Mouse (Mus musculus): ENCODE results near the gene Ywhaq. TPM values are rescaled to one million over a fixed set of nuclear protein-coding genes. Genes with fewer than 3 reads are reported as not detected.

The Ywhaq gene
- 10 to 100 TPM; 52.2 to 54.3 (median 53.1) TPM for total RNA-seq (2022)

DNA sequence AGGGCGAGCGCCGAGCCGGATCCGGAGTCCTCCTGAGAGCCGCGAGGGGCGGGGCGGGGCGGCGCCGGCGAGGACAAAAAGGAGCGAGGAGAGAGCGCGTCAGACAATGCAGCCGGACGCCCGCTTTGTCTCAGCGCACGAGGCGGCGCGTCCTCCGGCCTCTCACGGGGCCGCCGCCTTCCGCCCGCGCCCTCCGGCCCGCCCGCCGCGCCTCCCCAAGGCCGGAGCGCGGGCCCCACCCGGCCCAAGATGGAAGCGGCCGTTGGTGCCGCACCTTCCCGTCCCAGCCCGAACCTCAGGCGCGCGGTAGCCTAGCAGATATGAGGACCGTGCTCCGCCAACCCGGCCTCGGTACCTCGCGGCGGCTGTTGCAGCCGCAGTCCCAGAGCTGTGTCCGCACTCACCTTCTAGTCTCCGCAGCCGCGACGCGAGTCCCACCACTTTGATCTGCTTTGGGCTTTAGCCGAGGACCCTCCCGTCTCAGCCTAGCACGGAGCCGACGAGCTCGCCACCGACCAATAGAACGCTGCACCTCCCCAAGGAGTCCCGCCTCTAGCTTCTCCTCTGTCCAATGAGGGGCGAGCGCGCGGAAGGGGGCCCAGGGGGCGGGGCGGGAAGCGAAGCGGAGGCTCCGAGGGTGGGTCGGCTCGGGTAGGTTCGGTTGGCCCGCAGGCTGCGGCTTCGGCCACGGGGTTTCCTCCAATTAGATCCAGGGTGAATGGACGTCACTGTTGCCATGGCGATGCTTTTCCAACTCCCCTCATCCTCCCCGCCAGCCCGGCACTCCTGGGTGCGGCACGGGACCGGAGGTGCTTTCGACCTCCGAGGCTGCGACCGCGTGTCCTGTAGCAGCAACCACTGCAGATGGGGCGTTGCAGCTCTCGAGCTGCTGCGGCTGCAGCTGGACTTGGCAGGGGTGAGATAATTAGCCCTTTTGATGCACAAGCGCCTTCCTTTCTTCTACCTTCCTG, at the start of gene Ywhaq:
Gene Ywhaq (minus strand): TSS at position 538 of the 971 bp plus-strand sequence.
- DNase-seq (ENCODE audit: low spot score) = peak; percentile 97

GRCm38 (mm10) chr12:21463448-21463891, 46.0 kb upstream of the Ywhaq start:
- peak; percentile 54 for DNase-seq (ENCODE audit: low spot score)

DNA sequence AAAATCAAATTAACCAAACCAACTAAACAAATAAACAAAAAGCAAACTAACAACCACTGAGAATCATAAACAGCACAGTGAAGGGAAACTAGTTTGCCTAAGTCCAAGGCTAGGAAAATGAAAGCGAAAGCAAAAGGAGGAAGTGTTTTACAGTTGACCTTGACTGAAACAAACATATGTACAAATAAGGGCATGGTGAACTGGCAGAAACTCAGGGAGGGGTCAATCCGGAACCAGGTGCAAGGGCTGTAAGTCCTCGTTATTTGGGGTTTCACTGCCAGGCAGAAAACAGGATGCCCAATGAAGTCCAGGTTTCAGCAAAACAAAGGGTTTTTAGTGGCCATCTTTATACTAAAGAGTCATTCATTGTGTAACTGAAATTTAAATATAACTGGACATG, 45.2 kb upstream of the Ywhaq start:
- DNase-seq (ENCODE audit: low spot score) = peak; percentile 57

DNA sequence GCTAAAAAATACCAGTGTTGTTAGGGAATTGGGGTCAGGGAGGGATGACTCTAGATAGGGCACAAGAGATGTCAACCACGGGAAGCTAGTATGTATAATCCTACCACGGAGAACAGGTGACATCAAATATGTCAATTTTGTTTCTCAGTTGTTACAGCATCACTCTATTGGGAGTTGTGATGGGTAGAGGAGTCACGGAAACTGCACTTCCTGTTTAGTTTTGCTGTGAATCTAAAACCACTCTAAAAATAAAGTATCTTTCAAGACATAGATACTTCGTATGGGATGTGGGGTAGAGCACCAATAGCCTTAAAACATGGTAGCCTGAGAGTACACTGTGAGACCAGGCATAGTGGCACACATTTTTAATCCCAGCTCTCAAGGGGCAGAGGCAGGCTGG, 42.2 kb upstream of the Ywhaq start:
- DNase-seq (ENCODE audit: low spot score) = no peak

DNA sequence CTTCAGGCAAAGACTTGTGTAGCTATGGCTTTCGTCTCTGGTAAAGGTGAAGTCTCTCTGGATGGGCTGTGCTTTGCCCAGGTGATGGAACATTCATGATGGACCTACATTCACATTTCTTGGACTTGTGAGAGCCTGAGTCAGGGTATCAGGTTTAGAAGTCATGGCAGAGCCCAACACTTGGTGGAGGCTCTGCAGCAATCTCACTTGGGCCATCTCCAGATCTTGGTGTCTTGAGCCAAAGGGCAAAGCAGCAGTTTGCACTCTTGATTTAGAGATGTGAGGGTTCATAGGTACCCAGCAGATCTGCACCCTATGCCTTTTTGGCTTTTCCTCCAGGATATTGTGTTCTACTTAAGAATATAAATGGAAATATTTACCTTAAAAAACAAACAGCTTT, 38.6 kb upstream of the Ywhaq start:
- DNase-seq (ENCODE audit: low spot score) = no peak

DNA sequence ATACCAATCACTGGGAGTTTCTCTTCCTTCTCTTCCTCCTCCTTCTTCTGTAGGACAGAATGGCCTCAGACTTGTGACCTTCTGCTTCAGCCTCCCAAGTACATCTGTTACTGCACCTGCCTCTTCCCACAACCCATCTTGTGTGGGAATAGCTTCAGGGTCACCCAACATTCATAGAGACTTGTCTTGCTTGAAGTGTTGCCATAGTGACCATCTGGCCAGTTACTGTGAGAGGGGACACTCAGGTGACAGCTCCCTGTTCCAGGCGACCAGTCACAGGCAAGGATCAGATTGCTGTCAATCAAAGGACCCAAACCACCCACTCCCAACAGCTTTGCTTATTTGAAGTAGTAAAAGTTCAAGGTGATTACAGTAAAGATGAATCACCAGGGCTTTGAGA, 34.3 kb upstream of the Ywhaq start:
- DNase-seq (ENCODE audit: low spot score) = no peak

DNA sequence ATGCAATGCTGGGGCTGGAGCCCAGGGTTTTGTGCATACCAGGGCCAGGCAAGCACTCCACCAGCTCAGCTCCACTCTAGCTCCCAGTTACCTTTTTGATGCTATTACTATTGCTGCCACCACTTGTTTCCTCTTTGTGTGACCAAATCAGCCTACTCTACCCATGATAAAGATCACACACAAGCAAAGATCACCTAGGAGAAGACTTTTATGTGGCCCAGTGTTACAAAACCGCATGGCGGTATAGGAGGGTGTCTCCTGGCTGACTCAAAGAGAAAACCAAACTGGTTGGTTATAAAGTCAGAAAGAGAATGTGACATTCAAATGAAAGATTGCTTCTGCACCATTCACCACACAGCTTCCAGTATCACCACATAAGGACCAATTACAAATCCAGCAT, 33.9 kb upstream of the Ywhaq start:
- no peak for DNase-seq (ENCODE audit: low spot score)

DNA sequence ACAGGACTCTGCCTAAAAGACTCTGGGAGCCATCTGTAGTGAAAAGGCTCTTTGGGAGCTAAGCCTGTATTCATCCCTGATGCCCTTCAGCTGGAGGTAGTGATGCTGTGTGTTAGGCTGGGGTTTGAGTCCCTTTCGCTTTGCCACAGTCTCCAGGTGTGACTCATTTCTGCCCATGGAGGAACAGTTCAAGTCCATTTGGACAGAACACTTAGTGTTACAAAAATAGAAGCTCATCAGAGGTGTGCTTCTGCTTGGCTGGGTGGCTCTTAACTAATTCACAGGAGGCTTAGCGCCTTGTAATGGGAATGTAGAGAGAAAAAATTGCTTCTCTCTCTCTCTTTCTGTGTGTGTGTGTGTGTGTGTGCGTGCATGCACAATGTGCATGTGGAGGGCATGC, 26.3 kb upstream of the Ywhaq start:
- no peak for DNase-seq (ENCODE audit: low spot score)

DNA sequence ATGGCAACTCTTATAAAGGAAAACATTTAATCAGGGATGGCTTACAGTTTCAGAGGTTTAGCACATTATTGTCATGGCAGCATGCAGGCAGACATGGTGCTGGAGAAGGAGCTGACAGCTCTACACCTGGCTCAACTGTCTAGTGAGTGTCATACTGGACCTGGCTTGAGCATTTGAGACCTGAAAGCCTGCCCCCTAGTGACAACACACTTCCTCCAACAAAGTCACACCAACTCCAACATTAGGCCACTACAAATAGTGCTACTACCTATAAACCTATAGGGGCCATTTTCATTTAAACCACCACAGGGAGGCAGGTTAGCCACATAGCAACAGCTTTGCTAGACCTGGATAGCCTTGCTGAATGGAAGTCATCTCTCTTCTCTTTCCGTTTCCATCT, 24.4 kb upstream of the Ywhaq start:
- DNase-seq (ENCODE audit: low spot score) = no peak

DNA sequence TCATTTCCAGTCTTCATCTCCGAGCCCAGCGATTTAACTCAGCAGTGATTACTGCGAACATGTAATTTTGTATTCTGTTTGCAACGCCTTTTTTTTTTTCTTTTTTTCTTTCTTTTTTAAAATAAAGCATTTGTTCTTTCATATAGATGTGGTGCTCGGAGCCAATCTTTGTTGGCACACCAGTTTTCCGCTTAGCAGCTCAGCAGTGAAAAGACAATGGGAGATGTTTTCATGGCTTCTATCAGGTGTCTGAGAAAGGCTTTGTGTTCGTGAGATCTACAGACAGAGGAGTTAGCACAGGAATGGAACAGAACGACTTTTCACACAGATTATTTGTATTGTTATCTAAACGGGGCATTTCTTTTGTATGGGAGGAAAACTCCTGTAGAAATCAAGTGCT, 22.0 kb upstream of the Ywhaq start:
- DNase-seq (ENCODE audit: low spot score) = no peak

DNA sequence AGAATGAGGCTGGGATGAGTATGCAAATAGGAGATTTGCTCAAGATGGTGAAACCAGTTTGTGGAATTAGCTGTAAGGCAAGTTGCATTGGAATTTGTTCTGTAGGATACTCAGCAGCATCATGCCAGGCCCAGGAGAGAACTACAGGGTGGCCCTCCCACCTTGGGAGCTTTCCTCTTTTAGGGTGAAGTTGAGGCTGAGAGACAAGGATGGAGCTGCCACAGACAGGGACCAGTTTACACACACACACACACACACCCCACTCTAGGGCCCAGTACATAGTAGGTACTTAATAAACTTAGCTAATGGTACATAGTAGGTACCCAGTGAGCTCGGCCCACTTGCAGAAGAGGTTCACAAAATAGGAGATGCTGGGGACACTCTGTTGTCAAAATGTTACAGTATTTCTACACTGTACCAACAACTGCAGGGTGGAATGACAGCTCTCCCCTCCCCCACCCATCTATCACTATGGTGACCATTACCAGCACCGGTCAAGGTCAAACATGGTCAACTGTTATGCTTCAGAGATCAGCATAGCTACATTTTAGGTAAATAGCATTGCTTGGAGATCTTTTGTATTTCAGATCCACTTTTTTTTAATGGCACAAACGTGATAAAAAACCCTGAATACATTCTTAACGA, 21.4 kb upstream of the Ywhaq start:
- no peak for DNase-seq (ENCODE audit: low spot score)

DNA sequence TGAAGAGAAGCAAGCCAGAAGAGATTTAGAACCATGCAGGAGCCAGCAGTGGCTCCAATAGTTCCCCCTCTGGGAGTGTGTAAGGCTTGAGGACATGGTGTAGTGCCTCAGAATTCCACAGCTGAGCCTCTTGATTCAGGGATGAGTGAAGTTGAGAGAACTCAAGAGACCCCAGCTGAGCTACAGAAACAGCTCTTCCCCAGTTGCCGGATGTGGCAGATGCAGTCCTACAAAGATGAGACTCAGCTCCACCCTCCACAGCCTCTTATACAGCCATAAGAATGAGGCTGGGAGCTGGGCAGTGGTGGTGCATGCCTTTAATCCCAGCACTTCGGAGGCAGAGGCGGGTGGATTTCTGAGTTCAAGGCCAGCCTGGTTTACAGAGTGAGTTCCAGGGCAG, 20.9 kb upstream of the Ywhaq start:
- DNase-seq (ENCODE audit: low spot score) = no peak

- DNase-seq (ENCODE audit: low spot score) = no peak
Observed at GRCm38 (mm10) chr12:21431950-21432349, 14.5 kb upstream of the Ywhaq start.

DNA sequence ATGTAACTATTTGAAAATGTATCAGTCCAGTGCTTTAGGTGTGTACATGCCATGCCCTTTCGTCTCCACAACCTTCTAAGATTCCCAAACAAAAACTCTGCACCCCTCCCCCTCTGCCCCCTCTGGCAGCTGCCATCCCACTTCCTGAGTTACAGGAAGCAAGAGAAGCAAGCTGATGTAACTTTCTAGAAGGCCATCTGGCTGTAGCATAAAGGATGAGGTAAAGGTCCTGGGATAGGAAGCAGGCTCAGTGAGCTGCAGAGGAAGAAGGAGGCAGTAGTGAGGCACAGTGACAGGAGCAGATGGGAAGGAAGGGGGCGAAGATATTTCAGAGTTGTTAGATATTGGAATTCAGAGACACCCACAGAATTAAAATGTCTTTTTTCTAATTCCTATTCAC, 13.6 kb upstream of the Ywhaq start:
- no peak for DNase-seq (ENCODE audit: low spot score)

DNA sequence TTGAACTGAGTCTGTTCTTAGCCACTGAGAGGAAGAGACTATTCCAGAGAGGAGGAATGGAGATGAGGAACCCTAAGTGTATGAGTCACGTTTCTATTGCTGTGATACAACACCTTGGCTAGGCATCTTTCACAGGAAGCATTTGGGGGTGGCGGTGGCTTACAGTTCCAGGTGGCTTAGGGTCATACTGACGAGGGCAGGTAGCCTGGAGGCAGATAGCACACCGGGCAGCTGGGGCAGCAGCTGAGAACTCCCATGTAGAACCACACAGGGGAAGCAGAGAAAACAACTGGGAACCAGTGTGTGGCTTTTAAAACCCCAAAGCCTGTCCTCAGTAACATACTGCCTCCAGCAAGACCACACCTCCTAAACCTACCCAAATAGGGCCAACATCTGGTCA, 12.7 kb upstream of the Ywhaq start:
- no peak for DNase-seq (ENCODE audit: low spot score)

DNA sequence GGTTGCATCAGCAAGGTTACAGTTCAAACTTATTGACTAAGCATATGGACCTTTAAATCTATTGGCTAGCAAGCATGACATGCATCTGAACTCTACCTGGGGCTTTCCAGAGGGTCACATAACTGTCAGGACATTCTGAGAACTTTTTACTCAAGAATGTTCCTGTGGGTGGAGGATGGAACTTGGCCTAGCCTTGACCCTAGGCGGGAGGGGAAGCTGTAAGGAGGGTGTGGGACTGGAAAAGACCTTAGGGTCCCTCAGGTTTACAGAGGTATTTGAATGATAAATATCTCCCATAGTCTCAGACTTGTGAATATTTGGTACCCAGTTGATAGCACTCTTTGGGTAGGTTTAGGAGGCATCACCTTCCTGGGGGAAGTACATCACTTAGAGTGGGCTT, 11.6 kb upstream of the Ywhaq start:
- no peak for DNase-seq (ENCODE audit: low spot score)

DNA sequence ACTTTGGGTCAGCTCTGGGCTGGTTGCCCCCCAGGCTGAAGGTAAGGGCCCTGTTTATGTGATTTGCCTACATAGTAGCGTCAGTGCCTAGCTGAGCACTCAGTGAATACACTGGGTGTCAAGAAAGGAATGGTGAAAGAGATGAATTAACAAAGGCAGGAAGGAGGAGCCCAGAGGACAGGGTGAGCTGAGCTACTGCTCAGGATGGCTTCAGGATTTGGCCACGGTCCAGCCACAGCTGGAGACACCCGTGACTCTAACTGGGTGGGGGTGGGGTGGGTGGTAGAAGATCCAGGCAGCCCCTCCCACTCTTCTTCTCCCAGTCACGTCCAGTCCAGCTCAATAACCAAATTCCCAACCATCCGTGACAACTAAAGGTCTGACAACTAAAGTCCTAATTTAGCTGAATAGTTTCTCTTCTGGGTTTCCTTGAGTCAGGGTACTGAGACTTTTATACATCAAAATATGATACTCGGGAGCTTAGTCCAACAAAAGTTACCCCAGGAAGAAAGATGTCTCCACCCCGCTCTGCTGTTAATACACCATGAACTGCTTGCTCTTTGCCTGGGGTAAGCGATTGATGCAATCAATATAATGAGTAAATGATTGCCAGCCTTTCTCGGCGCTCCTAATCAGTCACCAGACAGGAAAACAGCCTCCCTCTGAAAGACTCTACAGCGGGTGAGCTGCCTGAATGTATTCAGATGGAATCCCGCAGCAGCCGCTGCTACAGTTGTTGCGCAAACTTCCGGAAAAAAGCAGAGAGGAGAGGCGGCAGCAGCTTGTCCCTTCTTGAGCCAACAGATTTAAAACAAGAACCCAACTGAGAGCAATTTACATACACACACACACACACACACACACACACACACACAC, 8.9 kb upstream of the Ywhaq start:
- peak; percentile 57 for DNase-seq (ENCODE audit: low spot score)

- DNase-seq (ENCODE audit: low spot score) = no peak
Observed at GRCm38 (mm10) chr12:21424683-21425082, 7.2 kb upstream of the Ywhaq start.

- DNase-seq (ENCODE audit: low spot score) = no peak
Observed at GRCm38 (mm10) chr12:21418621-21419131, 1.2 kb upstream of the Ywhaq start.

DNA sequence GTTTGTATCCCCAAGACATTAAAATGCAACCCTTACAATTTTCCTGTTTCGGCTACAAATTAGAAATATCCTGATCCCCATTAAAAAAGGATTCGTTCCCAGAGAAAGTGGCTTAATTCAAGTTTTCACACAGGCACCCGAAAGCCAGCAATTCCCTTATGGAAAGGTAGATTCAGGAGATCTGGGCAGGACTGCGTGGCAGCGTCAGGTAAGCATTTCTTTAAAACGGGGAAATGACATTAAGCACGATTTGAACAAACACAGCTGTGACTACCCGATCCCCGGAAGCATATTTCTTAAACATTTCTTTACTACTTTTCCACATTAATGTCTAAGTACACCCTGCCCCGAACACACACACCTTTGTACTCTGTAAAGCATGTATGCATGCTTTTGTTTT, 646 bp upstream of the Ywhaq start:
- DNase-seq (ENCODE audit: low spot score) = no peak

DNA sequence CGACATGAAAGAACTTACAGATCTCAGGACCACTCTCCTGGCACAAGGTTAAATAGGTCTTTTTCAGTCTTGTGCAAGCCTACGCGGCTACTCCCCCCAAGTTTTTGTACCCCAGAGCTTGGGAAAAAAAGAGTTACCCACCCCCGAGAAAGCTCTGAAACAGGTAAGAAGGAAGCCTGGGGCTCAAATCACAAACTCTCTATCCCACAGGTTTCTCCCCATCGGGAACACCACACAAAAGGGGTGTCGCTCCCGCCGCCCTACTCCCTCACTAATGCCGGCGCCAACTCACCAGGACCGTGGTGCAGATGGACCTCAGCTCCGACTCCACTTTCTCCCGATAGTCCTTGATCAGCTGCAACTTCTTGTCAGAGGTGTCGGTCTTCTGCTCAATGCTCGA, 931 bp downstream of the Ywhaq start:
- DNase-seq (ENCODE audit: low spot score) = no peak

- no peak for DNase-seq (ENCODE audit: low spot score)
Observed at GRCm38 (mm10) chr12:21410620-21411019, 6.8 kb downstream of the Ywhaq start.

Data from heart, adult 8-10 months (tissue).